Mouse (Mus musculus) Patski (cell line): ENCODE data around the gene Ndufa4l2. TPM values are rescaled to one million over a fixed set of nuclear protein-coding genes. Genes with fewer than 3 reads are reported as not detected.

ENCODE experiments used
- ATAC-seq: fragments of 100-300 bp; one replicate; pipeline ENCODE4 v1.8.0; 2021
- CTCF ChIA-PET: fragments of 350-600 bp; sonication (Branson Sonifier 250); formaldehyde crosslinking; loops from one replicate; lab custom pipeline; 2022; ENCODE audit warnings: inconsistent platforms; lab: Charles Lee
- POLR2A ChIA-PET: fragments of 350-600 bp; sonication (Branson Sonifier 250); formaldehyde crosslinking; loops from one replicate; lab custom pipeline; 2022; ENCODE audit warnings: antibody characterized with exemption, inconsistent platforms; lab: Charles Lee
- DNase-seq: peaks from one replicate; pipeline ENCODE4 v3.0.0-alpha.2; 2011; ENCODE audit warnings: low read depth, low spot score
- H3K27me3 ChIP-seq: fragments of 371-371 bp; one replicate; pipeline ENCODE4 v1.5.1; 2021
- CTCF ChIP-seq: fragments of 100-300 bp; IDR thresholded peaks from one replicate; pipeline ENCODE4 v1.5.1; 2021
- in situ Hi-C: fragments of 300-500 bp; cut with MboI; formaldehyde crosslinking; loops from 3 replicates; pipeline ENCODE4 v1.11.1; 2018; ENCODE audit warnings: low pct_unique_long_range_greater_than_20kb, mixed read lengths
- polyA plus RNA-seq: library from polyadenylated mRNA; unstranded; gene quantifications from one replicate; pipeline ENCODE4 v1.2.3, GENCODE M21; 2021

Ndufa4l2 gene
- polyA plus RNA-seq, 1 experiment from 2014 or later: 0.18 TPM

- ChIA-PET POLR2A (interaction anchor here (0.6 kb wide), 1 partner anchor 338 kb away, joined by 4 read pairs; no protein-coding TSS in a partner anchor), CTCF (interaction anchor here (1.6 to 2.2 kb wide), 4 partner anchors 10 to 47 kb away, joined by 5 to 11 read pairs (median 6); no protein-coding TSS in a partner anchor)
- H3K27me3 ChIP-seq: no peaks in the 10 kb centered on the region
- DNase-seq (no peak), ATAC-seq (no peak)
- in situ Hi-C loops: no loop called here
- TF ChIP-seq CTCF: no peak
Measured at GRCm38 (mm10) chr10:127490160-127491127, 24.3 kb upstream of the Ndufa4l2 start.

GRCm38 (mm10) chr10:127491128-127491512 lies 23.6 kb upstream of the Ndufa4l2 start:
- no peak for TF ChIP-seq CTCF
- DNase-seq (no peak), ATAC-seq (no peak)
- no peaks in the 10 kb centered on the region for H3K27me3 ChIP-seq
- CTCF ChIA-PET: interaction anchor here (1.6 to 2.2 kb wide), 4 partner anchors 10 to 46 kb away, joined by 5 to 11 read pairs (median 6); no protein-coding TSS in a partner anchor
- POLR2A ChIA-PET: interaction anchor here (0.6 kb wide), 1 partner anchor 338 kb away, joined by 4 read pairs; no protein-coding TSS in a partner anchor
- in situ Hi-C loops: no loop called here

- POLR2A ChIA-PET: no interaction called here
- H3K27me3 ChIP-seq: no peaks in the 10 kb centered on the region
- no peak for ATAC-seq
- CTCF ChIA-PET: interaction anchor here (1.8 to 2.2 kb wide), 2 partner anchors 13 to 21 kb away, joined by 6 to 11 read pairs; no protein-coding TSS in a partner anchor
- in situ Hi-C loops: no loop called here
- TF ChIP-seq CTCF: no peak
- no peak for DNase-seq
Measured at GRCm38 (mm10) chr10:127492118-127492517, 22.6 kb upstream of the Ndufa4l2 start.

GRCm38 (mm10) chr10:127496156-127496555 lies 18.6 kb upstream of the Ndufa4l2 start:
- ATAC-seq (no peak), DNase-seq (no peak)
- no peak for TF ChIP-seq CTCF
- CTCF ChIA-PET: interaction anchor here (0.7 to 1.8 kb wide), 2 partner anchors 17 to 27 kb away, joined by 3 to 8 read pairs; partner anchors contain the start of gene Shmt2
- POLR2A ChIA-PET: interaction anchor here (0.5 to 1.3 kb wide), 2 partner anchors 10 to 13 kb away, joined by 3 to 4 read pairs; no protein-coding TSS in a partner anchor
- H3K27me3 ChIP-seq: no peaks in the 10 kb centered on the region
- in situ Hi-C loops: no loop called here

GRCm38 (mm10) chr10:127499516-127499915 lies 15.3 kb upstream of the Ndufa4l2 start:
- H3K27me3 ChIP-seq: no peaks in the 10 kb centered on the region
- TF ChIP-seq CTCF: no peak
- CTCF ChIA-PET: interaction anchor here (1.9 to 5.9 kb wide), 2 partner anchors 9 to 14 kb away, joined by 10 to 47 read pairs; no protein-coding TSS in a partner anchor
- ATAC-seq: no peak
- no peak for DNase-seq
- in situ Hi-C loops: no loop called here
- POLR2A ChIA-PET: no interaction called here

- no peak for ATAC-seq
- DNase-seq: no peak
- in situ Hi-C loops: no loop called here
- TF ChIP-seq CTCF: no peak
- no peaks in the 10 kb centered on the region for H3K27me3 ChIP-seq
- CTCF ChIA-PET: interaction anchor here (0.8 to 5.9 kb wide), 4 partner anchors 9 to 55 kb away, joined by 3 to 47 read pairs (median 12); no protein-coding TSS in a partner anchor
- POLR2A ChIA-PET: no interaction called here
Measured at GRCm38 (mm10) chr10:127500042-127500441, 14.7 kb upstream of the Ndufa4l2 start.

- in situ Hi-C loops: no loop called here
- no peak for TF ChIP-seq CTCF
- no peaks in the 10 kb centered on the region for H3K27me3 ChIP-seq
- ChIA-PET POLR2A (interaction anchor here (0.9 kb wide), 1 partner anchor 26 kb away, joined by 3 read pairs; no protein-coding TSS in a partner anchor), CTCF (interaction anchor here (0.8 to 5.9 kb wide), 6 partner anchors 8 to 55 kb away, joined by 3 to 47 read pairs (median 6); no protein-coding TSS in a partner anchor)
- DNase-seq (no peak), ATAC-seq (no peak)
Measured at GRCm38 (mm10) chr10:127500894-127501893, 13.6 kb upstream of the Ndufa4l2 start, which contains the start of gene Stac3. Gene Stac3, plus strand, starts transcription at chr10:127501686.

- no peak for ATAC-seq
- no peak for DNase-seq
- H3K27me3 ChIP-seq: no peaks in the 10 kb centered on the region
- ChIA-PET POLR2A (no interaction called here), CTCF (interaction anchor here (2.3 to 5.5 kb wide), 2 partner anchors 8 to 29 kb away, joined by 10 to 34 read pairs; no protein-coding TSS in a partner anchor)
- TF ChIP-seq CTCF: no peak
- in situ Hi-C loops: loop anchor here (5.0 kb wide), 1 partner anchor 34 kb away; no protein-coding TSS in a partner anchor
Measured at GRCm38 (mm10) chr10:127508239-127508638, 6.5 kb upstream of the Ndufa4l2 start.

GRCm38 (mm10) chr10:127509051-127509836 lies 5.5 kb upstream of the Ndufa4l2 start:
- TF ChIP-seq CTCF: no peak
- in situ Hi-C loops: loop anchor here (5.0 kb wide), 1 partner anchor 33 kb away; no protein-coding TSS in a partner anchor
- ATAC-seq: no peak
- CTCF ChIA-PET: interaction anchor here (1.0 to 5.5 kb wide), 4 partner anchors 9 to 45 kb away, joined by 4 to 34 read pairs (median 8); no protein-coding TSS in a partner anchor
- no peaks in the 10 kb centered on the region for H3K27me3 ChIP-seq
- DNase-seq: no peak
- POLR2A ChIA-PET: no interaction called here
